9 mouse cellular contexts compared by ENCODE assay signal in genomic region chr10:117630176-117630575, GRCm38 (mm10). TPM values are rescaled to one million over a fixed set of nuclear protein-coding genes. Genes with fewer than 3 reads are reported as not detected.
A peak's percentile ranks its signal among the peaks of the same experiment; 100 is the strongest.
DNase-seq lines count a peak whose midpoint lies in the region; ATAC-seq and TF ChIP-seq lines count a peak whose summit lies in the region.
"Had no signal": no experiment of that assay in that cellular context is flagged by ENCODE, and none has a peak within 500 bp of the region (broad histone marks: within the 10 kb centered on the region; RNA-seq: fewer than 3 reads in every experiment).

No protein-coding gene starts in this region.

- H3K36me3 ChIP-seq in heart, postnatal 0 days (replicated peaks; ENCODE audit: control insufficient read depth, insufficient read depth, low read length) = no peaks in the 10 kb centered on the region
- H3K36me3 ChIP-seq in heart, adult 2 months (ENCODE audit: control insufficient read depth, insufficient read depth, low read length) = no peaks in the 10 kb centered on the region
- no peaks in the 10 kb centered on the region for H3K36me3 ChIP-seq in embryonic facial prominence, embryonic 15.5 days
- H3K36me3 ChIP-seq in limb, embryonic 15.5 days = no peaks in the 10 kb centered on the region

- H3K9ac ChIP-seq in heart, postnatal 0 days (replicated peaks; ENCODE audit: low read depth, low read length) = no peak overlapping the region
- no peak overlapping the region for H3K9ac ChIP-seq in heart, adult 2 months (ENCODE audit: low read depth, low read length)
- no peak overlapping the region for H3K9ac ChIP-seq in embryonic facial prominence, embryonic 15.5 days
- H3K9ac ChIP-seq in limb, embryonic 15.5 days = no peak overlapping the region

- H3K27me3 ChIP-seq in heart, postnatal 0 days (ENCODE audit: control insufficient read depth, insufficient read depth, low read length) = peaks cover 56% of the 10 kb centered on the region
- H3K27me3 ChIP-seq in heart, adult 2 months (ENCODE audit: control insufficient read depth, insufficient read depth, low read length) = peaks cover 9% of the 10 kb centered on the region
- H3K27me3 ChIP-seq in embryonic facial prominence, embryonic 15.5 days = peaks cover 41% of the 10 kb centered on the region
- H3K27me3 ChIP-seq in limb, embryonic 15.5 days = peaks cover 34% of the 10 kb centered on the region

- no peak for TF ChIP-seq EP300 in heart, postnatal 0 days (IDR thresholded peaks at IDR 0.05; ENCODE audit: low read depth)
- TF ChIP-seq EP300 in heart, adult 2 months (IDR thresholded peaks at IDR 0.05; ENCODE audit: insufficient read depth, low read depth, low read length) = no peak

- no peak for ATAC-seq in heart, postnatal 0 days (ENCODE audit: insufficient read depth, low read depth)
- no peak for ATAC-seq in embryonic facial prominence, embryonic 15.5 days (ENCODE audit: insufficient number of reproducible peaks, low FRiP score, low TSS enrichment, low read depth)
- ATAC-seq in limb, embryonic 15.5 days (ENCODE audit: insufficient number of reproducible peaks, low FRiP score, low TSS enrichment, low read depth) = no peak

- no peaks in the 10 kb centered on the region for H3K9me3 ChIP-seq in heart, postnatal 0 days (replicated peaks; ENCODE audit: control insufficient read depth, low read length)
- no peaks in the 10 kb centered on the region for H3K9me3 ChIP-seq in embryonic facial prominence, embryonic 15.5 days (replicated peaks)
- H3K9me3 ChIP-seq in limb, embryonic 15.5 days = no peaks in the 10 kb centered on the region

- H3K27ac ChIP-seq in heart, postnatal 0 days (ENCODE audit: low read depth) = no peak overlapping the region
- H3K27ac ChIP-seq in heart, adult 2 months = no peak overlapping the region
- no peak overlapping the region for H3K27ac ChIP-seq in embryonic facial prominence, embryonic 15.5 days (replicated peaks)
- H3K27ac ChIP-seq in limb, embryonic 15.5 days = no peak overlapping the region

- 22% methylated on average over 8 of the region's 8 CpGs for WGBS in heart, postnatal 0 days
- WGBS in heart, adult 2 months = 24% methylated on average over 8 of the region's 8 CpGs
- WGBS in embryonic facial prominence, embryonic 15.5 days = 26% methylated on average over 8 of the region's 8 CpGs
- 23% methylated on average over 8 of the region's 8 CpGs for WGBS in limb, embryonic 15.5 days

- TF ChIP-seq CTCF in heart, postnatal 0 days (IDR thresholded peaks at IDR 0.05; ENCODE audit: low read depth) = no peak
- no peak for TF ChIP-seq CTCF in heart, adult 2 months (IDR thresholded peaks at IDR 0.05)

- intact Hi-C loops in heart, adult 2 months (cut with DNase I) = no loop called here

- H3K79me2 ChIP-seq in heart, adult 2 months (replicated peaks; ENCODE audit: control insufficient read depth, insufficient read depth, low read length) = no peaks in the 10 kb centered on the region

- no peak for TF ChIP-seq POLR2A in heart, adult 2 months (IDR thresholded peaks at IDR 0.05; ENCODE audit: insufficient read depth, low read depth, low read length)

- peak overlapping the region; percentile 63; the same call in 1 of the 2 replicates for H3K4me3 ChIP-seq in heart, postnatal 0 days (ENCODE audit: low read depth, low read length)
- H3K4me3 ChIP-seq in heart, adult 2 months = no peak overlapping the region; the same call in 1 of the 2 replicates
- H3K4me3 ChIP-seq in embryonic facial prominence, embryonic 15.5 days (replicated peaks) = peak overlapping the region; percentile 63
- peak overlapping the region; percentile 65 for H3K4me3 ChIP-seq in limb, embryonic 15.5 days

- DNase-seq in heart, postnatal 0 days (ENCODE audit: low spot score) = no peak
- DNase-seq in heart, adult 2 months = no peak
- DNase-seq in 3T3-L1 (ENCODE audit: low read depth, low spot score) = peak; percentile 91
- no peak for DNase-seq in spleen, postnatal 10 days (ENCODE audit: low spot score in 2 of 2)
- DNase-seq in thymus, postnatal 36 days = no peak
- no peak for DNase-seq in embryo, embryonic 9.5 days (ENCODE audit: extremely low spot score)
- DNase-seq: adrenal gland, postnatal 14 days had no signal

- H3K4me2 ChIP-seq in heart, postnatal 0 days (ENCODE audit: low read depth, low read length) = 0 out of 2 replicates have a peak overlapping the region, but pooled peaks have one; percentile 75
- peak overlapping the region; percentile 95; the same call in 1 of the 2 replicates for H3K4me2 ChIP-seq in embryonic facial prominence, embryonic 15.5 days (replicated peaks)
- peak overlapping the region; percentile 95 for H3K4me2 ChIP-seq in limb, embryonic 15.5 days

- H3K4me1 ChIP-seq in heart, postnatal 0 days (ENCODE audit: control insufficient read depth, insufficient read depth) = no peaks in the 10 kb centered on the region; the same call in 1 of the 2 replicates
- peaks cover 5% of the 10 kb centered on the region for H3K4me1 ChIP-seq in heart, adult 2 months (ENCODE audit: control insufficient read depth, insufficient read depth, low read length)
- peaks cover 19% of the 10 kb centered on the region for H3K4me1 ChIP-seq in embryonic facial prominence, embryonic 15.5 days
- peaks cover 11% of the 10 kb centered on the region for H3K4me1 ChIP-seq in limb, embryonic 15.5 days

RNA-seq across cellular contexts. Expression of gene Cpm, which starts 0.9 kb away (rescaled TPM):
- total RNA-seq in heart, postnatal 0 days (2014; rRNA removed; ENCODE audit: low replicate concordance) = 0.53 and 4.7 TPM in 2 replicates
- 2.0 and 2.1 TPM in 2 replicates for polyA plus RNA-seq in heart, postnatal 0 days (2015; fragmentation: Nextera tagmentation; extraction: Ambion mirVana)
- total RNA-seq in heart, adult 2 months (2021) = 1 to 10 TPM; 2.8 to 4.0 TPM
- polyA plus RNA-seq in heart, adult 2 months (2012; rRNA removed) = 3.5 and 6.6 TPM in 2 replicates
- 60.5 and 68.7 TPM in 2 replicates for polyA plus RNA-seq in embryonic facial prominence, embryonic 15.5 days (2015; fragmentation: Nextera tagmentation; extraction: Ambion mirVana)
- 69.8 and 72.6 TPM in 2 replicates for polyA plus RNA-seq in limb, embryonic 15.5 days (2015; fragmentation: Nextera tagmentation; extraction: Ambion mirVana)
